Mouse (Mus musculus): ENCODE results near the gene Lsamp.

The Lsamp gene

DNA sequence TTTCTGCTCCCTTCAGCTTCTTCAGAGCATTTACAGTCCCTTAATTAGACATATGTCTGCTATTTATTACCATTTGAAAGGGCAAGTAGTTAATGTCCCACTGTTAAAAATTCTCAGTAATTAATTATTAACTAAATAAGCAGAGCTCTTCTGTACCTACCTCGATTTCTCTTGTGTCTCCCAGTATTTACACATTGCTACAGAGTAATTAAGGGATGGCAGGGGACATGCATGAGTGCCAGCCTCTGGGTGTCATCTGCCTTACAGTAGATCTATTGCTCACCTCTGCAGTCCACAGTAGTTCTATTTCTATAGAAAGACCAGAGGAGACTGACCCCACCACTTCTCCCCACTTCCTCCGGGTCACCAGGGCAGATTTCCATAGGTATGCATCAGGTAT is 1581.1 kb downstream of the Lsamp start:
- DNase-seq: no peak

DNA sequence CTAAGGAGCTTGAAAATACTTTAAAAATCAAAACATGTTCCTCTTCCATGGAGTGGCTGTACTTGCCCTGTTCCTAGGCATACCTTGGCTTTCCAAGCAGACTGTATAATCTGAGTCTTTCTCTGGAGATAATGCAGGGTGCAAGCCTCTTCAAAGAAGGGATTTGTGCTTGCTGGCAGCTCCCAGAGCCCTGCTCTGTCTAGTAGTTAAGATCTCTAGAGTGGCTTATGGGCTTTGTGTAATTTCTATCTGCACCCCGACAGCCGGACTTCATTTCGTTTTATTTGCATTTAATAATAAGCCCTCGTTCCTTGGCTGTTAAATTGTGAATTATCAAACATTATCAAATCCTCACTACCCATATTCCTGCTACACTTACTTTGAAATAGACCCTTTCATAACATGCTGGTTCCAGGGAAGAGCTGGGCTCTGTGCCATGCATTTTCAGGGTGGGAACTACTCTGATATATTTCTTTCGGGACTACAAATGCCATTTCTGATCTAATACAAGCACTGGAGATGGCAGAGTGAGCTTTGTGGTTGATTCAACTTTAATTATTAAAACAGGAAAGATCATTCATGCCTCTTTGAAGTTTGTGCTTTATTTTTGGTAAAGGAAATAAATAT is 1604.6 kb downstream of the Lsamp start:
- no peak for DNase-seq

DNA sequence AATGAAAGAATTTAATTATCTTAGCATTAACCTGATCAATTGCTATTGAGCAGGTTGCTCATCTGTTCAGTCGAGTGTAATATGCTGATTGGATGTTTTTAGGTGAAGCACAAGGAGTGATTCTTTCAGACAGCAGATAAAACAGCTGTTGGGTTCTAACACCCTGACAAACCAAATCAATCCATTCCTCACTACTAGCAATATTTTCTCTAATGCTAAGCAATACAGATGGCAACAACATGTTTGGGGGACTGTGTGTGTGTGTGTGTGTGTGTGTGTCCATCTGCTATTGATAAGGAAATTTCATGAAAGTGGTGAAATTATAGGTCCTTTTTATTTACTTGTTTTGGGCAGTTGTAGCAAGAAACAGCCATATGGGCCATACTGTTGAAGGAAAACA is 1628.1 kb downstream of the Lsamp start:
- DNase-seq: no peak

GRCm38 (mm10) chr16:41623871-41624270 is 1639.7 kb downstream of the Lsamp start:
- DNase-seq: no peak

DNA sequence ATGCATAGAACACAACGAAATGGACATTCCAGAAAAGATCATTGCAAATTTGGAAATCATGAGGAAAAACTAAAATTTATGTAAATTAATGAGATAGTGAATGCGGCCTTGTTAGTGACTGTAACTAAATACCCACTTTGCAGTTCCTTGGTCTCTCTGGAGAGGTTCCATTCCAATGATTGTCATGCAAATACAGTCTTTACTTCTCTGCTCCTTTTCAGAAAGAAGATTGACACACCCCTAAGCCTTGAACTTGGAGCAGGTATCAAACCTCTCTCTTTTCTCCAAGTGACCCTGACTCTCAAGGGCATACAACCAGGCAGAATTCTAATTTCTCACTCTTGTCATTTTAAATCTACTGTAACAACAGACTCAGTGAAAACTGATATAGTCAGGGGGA is 1649.7 kb downstream of the Lsamp start:
- DNase-seq: no peak

GRCm38 (mm10) chr16:41640876-41641275 is 1656.7 kb downstream of the Lsamp start:
- DNase-seq: no peak

DNA sequence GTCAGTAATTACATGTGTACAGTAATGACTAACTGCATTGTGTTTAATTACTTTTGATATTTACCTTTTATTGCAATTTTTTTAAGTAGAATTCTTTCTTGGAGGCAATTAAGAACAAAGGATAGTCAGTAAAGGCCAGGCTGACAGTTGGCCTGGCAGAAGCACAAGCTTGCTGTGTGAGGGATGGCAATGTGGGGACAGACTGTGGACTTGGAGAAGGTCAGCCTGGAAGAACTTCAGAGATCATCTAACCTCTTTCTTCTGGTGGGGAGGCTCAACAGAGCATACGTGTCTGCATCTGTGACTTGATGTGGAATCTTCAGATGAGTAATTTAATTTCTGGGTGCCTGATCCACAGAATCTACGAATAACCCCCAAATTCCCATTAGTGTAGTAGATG is 1669.1 kb downstream of the Lsamp start:
- DNase-seq: no peak

- no peak for DNase-seq
These were observed 1690.3 kb downstream of the Lsamp start for GRCm38 (mm10) chr16:41674316-41675038.

GRCm38 (mm10) chr16:41675774-41676173 is 1691.6 kb downstream of the Lsamp start:
- DNase-seq: peak; percentile 8

DNA sequence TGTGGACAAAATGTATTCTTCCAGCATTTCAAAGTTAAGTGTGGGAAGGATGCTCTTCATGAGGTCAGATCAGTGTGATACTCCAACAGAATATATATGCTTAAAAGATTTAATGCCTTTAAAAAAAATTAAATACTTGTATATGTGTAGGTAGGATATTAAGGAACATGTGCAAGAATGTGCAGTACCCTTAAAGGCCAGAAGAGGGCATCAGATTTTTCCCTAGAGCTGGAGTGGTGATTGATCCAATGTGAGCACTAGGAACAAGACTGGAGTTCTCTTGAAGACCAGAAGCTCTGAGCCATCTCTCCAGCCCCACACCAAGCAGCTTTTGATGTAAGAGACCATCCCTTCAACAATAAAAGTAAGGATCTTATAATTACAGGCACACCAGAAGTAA is 1708.3 kb downstream of the Lsamp start:
- no peak for DNase-seq

- no peak for DNase-seq
These were observed 1717.7 kb downstream of the Lsamp start for GRCm38 (mm10) chr16:41701790-41702428.

DNA sequence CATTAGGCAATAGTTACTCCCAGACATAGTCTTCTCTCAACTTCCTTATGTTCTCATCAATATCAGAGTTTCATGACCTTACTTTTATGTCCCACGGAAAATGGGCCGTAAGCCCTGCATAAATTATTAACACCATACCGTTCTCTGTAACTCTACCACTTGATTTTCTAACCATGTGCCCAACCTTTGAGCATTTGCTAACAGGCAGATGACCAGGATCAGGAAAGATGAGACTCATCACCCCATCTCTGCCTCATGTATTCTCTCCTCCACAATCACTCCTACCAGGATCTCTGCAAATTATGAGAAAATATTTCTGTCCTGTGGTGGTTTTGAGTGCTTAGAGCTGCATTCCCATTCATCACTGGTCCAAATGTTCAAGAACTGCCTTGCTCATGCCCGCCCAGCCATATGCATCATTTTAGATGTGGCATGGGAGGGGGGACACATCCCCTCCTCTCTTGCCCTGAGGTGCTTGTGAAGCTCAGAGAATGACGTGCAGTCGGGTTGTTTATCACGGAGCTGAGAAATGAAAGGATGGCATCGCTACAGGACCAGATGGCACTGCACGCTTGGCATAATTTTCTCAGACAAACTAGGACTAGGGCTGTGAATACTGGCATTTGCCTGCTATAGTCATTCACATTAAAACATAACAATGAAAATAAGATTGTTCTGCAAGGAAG is 1744.9 kb downstream of the Lsamp start:
- DNase-seq: peak; percentile 89

GRCm38 (mm10) chr16:41729911-41730310 is 1745.8 kb downstream of the Lsamp start:
- DNase-seq: no peak

DNA sequence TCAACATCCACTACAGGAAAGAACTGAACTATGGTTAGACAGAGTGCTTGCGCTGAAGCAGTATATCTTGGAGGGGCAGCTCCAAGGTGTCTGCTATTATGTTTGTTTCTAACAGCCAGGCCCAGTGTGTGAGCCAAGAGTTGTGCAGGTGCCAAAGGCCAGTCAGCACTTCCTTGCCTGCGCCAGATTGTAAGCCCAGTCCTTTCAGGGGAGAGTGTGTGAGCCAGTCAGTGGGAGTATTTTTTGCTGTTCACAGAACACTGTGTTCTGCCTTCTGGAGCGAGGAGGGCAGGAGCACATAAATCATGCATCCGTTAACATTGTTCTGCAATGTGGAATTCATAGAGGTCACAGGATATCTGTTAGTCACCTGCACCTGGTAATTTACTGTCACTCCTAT is 1760.9 kb downstream of the Lsamp start:
- DNase-seq: peak; percentile 60

DNA sequence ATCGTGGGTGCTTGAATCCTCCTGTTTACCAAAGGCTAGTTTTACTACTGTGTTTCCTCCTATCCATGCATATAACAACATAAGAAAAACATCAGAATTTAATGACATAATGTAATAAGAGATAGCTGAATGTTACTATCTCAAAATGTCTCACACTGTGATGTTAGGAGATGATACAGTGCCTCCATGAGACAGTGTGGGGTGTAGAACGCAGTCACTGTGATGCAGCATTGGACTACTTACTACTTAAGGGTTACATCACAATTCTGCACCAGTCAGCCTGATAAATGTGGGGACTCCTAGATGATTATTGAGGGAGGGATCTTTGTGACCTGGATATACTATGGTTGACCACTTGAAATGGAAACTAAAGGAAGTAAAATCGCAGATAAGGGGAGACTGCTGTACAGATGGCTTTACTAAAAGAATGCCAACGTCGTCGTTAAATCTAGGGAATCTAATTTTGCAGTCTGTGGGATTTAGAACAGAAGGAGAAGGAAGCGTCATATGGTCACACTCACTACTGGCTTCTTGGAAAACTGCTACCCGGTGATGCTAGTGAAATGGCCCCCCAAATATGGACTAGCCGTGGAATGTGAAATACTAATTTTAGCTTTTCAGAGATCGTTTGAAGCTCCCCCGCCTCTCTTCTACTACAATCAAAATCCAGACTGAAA is 1762.2 kb downstream of the Lsamp start:
- DNase-seq: peak; percentile 59

- DNase-seq: no peak
These were observed 1763.7 kb downstream of the Lsamp start for GRCm38 (mm10) chr16:41747874-41748273.

DNA sequence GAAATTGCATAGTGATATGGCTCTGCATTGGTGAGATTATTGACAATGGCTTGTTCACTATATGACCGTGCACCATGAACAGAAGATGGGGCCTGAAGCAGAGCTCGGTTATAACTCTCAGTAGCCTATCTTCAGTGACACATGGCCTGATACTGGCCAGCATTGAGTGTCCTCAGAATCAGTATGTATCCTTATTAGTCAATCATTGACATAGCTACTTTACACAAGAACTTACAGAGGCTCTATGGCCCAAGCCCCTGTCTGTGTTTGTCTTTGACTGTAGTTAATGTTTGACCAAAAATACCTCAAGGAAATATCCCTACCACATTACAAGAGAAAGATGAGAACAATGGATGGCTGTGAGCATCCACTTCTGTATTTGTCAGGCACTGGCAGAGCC is 1764.6 kb downstream of the Lsamp start:
- no peak for DNase-seq

GRCm38 (mm10) chr16:41764285-41764684 is 1780.1 kb downstream of the Lsamp start:
- no peak for DNase-seq

GRCm38 (mm10) chr16:41771427-41772125 is 1787.4 kb downstream of the Lsamp start:
- no peak for DNase-seq

- no peak for DNase-seq
These were observed 1793.4 kb downstream of the Lsamp start for GRCm38 (mm10) chr16:41777586-41777985.

DNA sequence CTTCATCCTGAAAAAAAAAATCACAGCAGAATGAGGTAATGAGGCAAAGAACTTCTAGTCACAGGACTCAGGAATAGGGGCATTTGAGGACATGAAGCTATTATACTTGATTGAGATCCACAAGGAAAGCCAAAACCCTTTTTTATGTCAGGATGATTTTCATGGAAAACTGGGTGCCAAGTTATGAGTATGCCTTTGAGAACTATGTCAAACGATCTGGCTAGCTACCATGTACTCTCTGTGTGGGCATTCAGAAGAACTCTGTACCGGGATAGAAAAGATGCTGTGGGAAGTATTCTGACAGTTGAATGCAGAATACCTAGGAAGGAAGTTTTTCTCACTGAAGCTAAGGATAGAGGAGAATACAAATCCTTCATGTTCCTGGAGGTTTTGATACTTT is 1801.4 kb downstream of the Lsamp start:
- no peak for DNase-seq

DNA sequence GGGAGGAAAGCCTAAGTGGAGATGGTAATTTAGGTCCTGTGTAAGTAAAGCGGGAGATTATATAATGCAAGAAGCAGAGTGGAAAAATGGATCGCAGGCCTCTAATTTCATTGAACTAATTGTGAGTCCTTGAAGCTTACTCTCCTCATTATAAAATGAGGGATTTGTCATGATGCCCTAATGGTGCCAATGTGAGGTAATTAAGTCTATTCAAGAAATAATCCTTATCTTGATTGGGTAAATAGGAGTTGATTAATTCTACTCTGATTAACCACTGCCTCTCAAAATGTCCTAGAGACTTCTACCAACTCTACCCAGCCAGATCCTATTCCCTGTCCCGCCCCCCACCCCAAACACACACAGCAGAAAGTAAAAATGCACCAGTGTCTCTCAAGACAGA is 1802.5 kb downstream of the Lsamp start:
- no peak for DNase-seq
